In genomic region chr13:44775396-44775795, GRCm38 (mm10) we compare ENCODE assay signal across 25 mouse cellular contexts.
"Had no signal": no experiment of that assay in that cellular context is flagged by ENCODE, and none has a peak within 500 bp of the region (broad histone marks: within the 10 kb centered on the region; RNA-seq: fewer than 3 reads in every experiment).

No protein-coding gene starts in this region.

- H3K27me3 ChIP-seq: heart, embryonic 13.5 days; heart, embryonic 15.5 days; hindbrain, embryonic 13.5 days; hindbrain, embryonic 15.5 days; kidney, embryonic 15.5 days; limb, embryonic 12.5 days; liver, embryonic 13.5 days; liver, embryonic 15.5 days had no signal

- ATAC-seq: hindbrain, postnatal 0 days; intestine, embryonic 16.5 days had no signal

- H3K4me1 ChIP-seq: hindbrain, embryonic 15.5 days had no signal

- H3K4me3 ChIP-seq: heart, embryonic 13.5 days; heart, embryonic 15.5 days; hindbrain, embryonic 13.5 days; hindbrain, embryonic 15.5 days; kidney, embryonic 15.5 days; layer of hippocampus, adult 2 months; left cerebral cortex, adult 2 months; limb, embryonic 10.5 days; limb, embryonic 12.5 days; liver, embryonic 13.5 days; liver, embryonic 15.5 days had no signal

- DNase-seq: gastrocnemius, postnatal 10 days; gastrocnemius, postnatal 25 days; heart, adult 18-20 months; heart, postnatal 14 days; heart, postnatal 36 days; kidney, adult 11 months; kidney, adult 2 months; kidney, adult 9 months; kidney, postnatal 14 days; kidney, postnatal 36 days; liver; liver, embryonic 13.5 days had no signal

- H3K9me3 ChIP-seq: heart, embryonic 13.5 days; heart, embryonic 15.5 days; hindbrain, embryonic 13.5 days; hindbrain, embryonic 15.5 days; kidney, embryonic 15.5 days; limb, embryonic 10.5 days; limb, embryonic 12.5 days; liver, embryonic 13.5 days; liver, embryonic 15.5 days had no signal

- H3K36me3 ChIP-seq: heart, embryonic 13.5 days; heart, embryonic 15.5 days; hindbrain, embryonic 13.5 days; hindbrain, embryonic 15.5 days; kidney, embryonic 15.5 days; liver, embryonic 15.5 days had no signal

- H3K27ac ChIP-seq: heart, embryonic 13.5 days; heart, embryonic 15.5 days; hindbrain, embryonic 13.5 days; hindbrain, embryonic 15.5 days; hindbrain, postnatal 0 days; kidney, embryonic 15.5 days; kidney, postnatal 0 days; layer of hippocampus, adult 2 months; left cerebral cortex, adult 2 months; limb, embryonic 10.5 days; limb, embryonic 12.5 days; liver, embryonic 13.5 days; liver, embryonic 15.5 days had no signal
